Mouse (Mus musculus) lung, embryonic 15.5 days (tissue): ENCODE results near the gene Uap1. TPM values are rescaled to one million over a fixed set of nuclear protein-coding genes. Genes with fewer than 3 reads are reported as not detected.

Experiments
- ATAC-seq: fragments of 200-750 bp; cut with Nextera tagmentation; 2 replicates; pipeline ENCODE4 v1.8.0; 2017; ENCODE audit warnings: moderate number of reproducible peaks, borderline replicate concordance; ENCODE audit not compliant: low FRiP score, low TSS enrichment; ENCODE audit errors: extremely low read depth
- H3K27ac ChIP-seq: fragments of 300-500 bp; sonication (generic); 2 replicates; pipeline ENCODE4 v1.5.1; 2015; ENCODE audit warnings: moderate library complexity, mild to moderate bottlenecking, inconsistent platforms
- H3K27me3 ChIP-seq: fragments of 300-500 bp; sonication (generic); 2 replicates; pipeline ENCODE4 v1.6.1; 2015; ENCODE audit warnings: inconsistent platforms
- H3K36me3 ChIP-seq: fragments of 300-500 bp; sonication (generic); 2 replicates; pipeline ENCODE4 v1.6.1; 2015; ENCODE audit warnings: inconsistent platforms
- H3K4me1 ChIP-seq: fragments of 300-500 bp; sonication (generic); 2 replicates; pipeline ENCODE4 v1.6.1; 2015; ENCODE audit warnings: inconsistent platforms
- H3K4me2 ChIP-seq: fragments of 300-500 bp; sonication (generic); 2 replicates; pipeline ENCODE4 v1.6.1; 2015; ENCODE audit warnings: inconsistent platforms, mild to moderate bottlenecking, moderate library complexity
- H3K4me3 ChIP-seq: fragments of 300-500 bp; sonication (generic); 2 replicates; pipeline ENCODE4 v1.5.1; 2015; ENCODE audit warnings: mild to moderate bottlenecking, inconsistent platforms
- H3K9ac ChIP-seq: fragments of 300-500 bp; sonication (generic); 2 replicates; pipeline ENCODE4 v1.6.1; 2015; ENCODE audit warnings: inconsistent platforms
- H3K9me3 ChIP-seq: fragments of 300-500 bp; sonication (generic); 2 replicates; pipeline ENCODE4 v1.6.1; 2016; ENCODE audit warnings: inconsistent platforms
- WGBS: fragments of 180-500 bp; shearing (Covaris S2); methylation state at CpG from one replicate; pipeline ENCODE4 v1.1.7; 2015; 5-methylcytosine and 5-hydroxymethylcytosine counted together
- polyA plus RNA-seq: library from polyadenylated mRNA; unstranded; fragments of >200 nt; fragmentation: Nextera tagmentation; extraction: Ambion mirVana; gene quantifications from 2 replicates; pipeline ENCODE4 v1.2.1, GENCODE M21; 2015

Gene Uap1
- polyA plus RNA-seq, 1 experiment from 2014 or later = 53.4 TPM

- no peak for ATAC-seq
- H3K27me3 ChIP-seq = no peaks in the 10 kb centered on the region
- 84% methylated on average over 1 of the region's 1 CpGs for WGBS
- no peak overlapping the region for H3K27ac ChIP-seq
- no peak overlapping the region for H3K9ac ChIP-seq
- H3K4me3 ChIP-seq = no peak overlapping the region
- no peaks in the 10 kb centered on the region for H3K9me3 ChIP-seq
- no peaks in the 10 kb centered on the region for H3K4me1 ChIP-seq
- H3K36me3 ChIP-seq = peaks cover 43% of the 10 kb centered on the region
- no peak overlapping the region for H3K4me2 ChIP-seq
Observed at GRCm38 (mm10) chr1:170191925-170192324, 17.2 kb upstream of the Uap1 start.

GRCm38 (mm10) chr1:170190225-170190624 lies 15.5 kb upstream of the Uap1 start:
- Histone ChIP-seq H3K4me3 (no peak overlapping the region), H3K9me3 (no peaks in the 10 kb centered on the region), H3K4me2 (no peak overlapping the region), H3K9ac (no peak overlapping the region), H3K36me3 (peaks cover 27% of the 10 kb centered on the region), H3K27me3 (no peaks in the 10 kb centered on the region), H3K4me1 (no peaks in the 10 kb centered on the region), H3K27ac (no peak overlapping the region)
- no peak for ATAC-seq
- WGBS = 75% methylated on average over 4 of the region's 4 CpGs

GRCm38 (mm10) chr1:170188601-170189000 lies 13.8 kb upstream of the Uap1 start:
- H3K4me1 ChIP-seq = no peaks in the 10 kb centered on the region
- peaks cover 11% of the 10 kb centered on the region for H3K36me3 ChIP-seq
- no peak overlapping the region for H3K27ac ChIP-seq
- no peak overlapping the region for H3K9ac ChIP-seq
- no peaks in the 10 kb centered on the region for H3K9me3 ChIP-seq
- no peaks in the 10 kb centered on the region for H3K27me3 ChIP-seq
- H3K4me3 ChIP-seq = no peak overlapping the region
- 65% methylated on average over 11 of the region's 11 CpGs for WGBS
- no peak for ATAC-seq
- H3K4me2 ChIP-seq = no peak overlapping the region

GRCm38 (mm10) chr1:170186531-170186930 lies 11.8 kb upstream of the Uap1 start:
- 71% methylated on average over 5 of the region's 5 CpGs for WGBS
- H3K36me3 ChIP-seq = no peaks in the 10 kb centered on the region
- H3K27ac ChIP-seq = no peak overlapping the region
- no peaks in the 10 kb centered on the region for H3K9me3 ChIP-seq
- no peak overlapping the region for H3K4me2 ChIP-seq
- H3K9ac ChIP-seq = no peak overlapping the region
- no peaks in the 10 kb centered on the region for H3K4me1 ChIP-seq
- no peaks in the 10 kb centered on the region for H3K27me3 ChIP-seq
- H3K4me3 ChIP-seq = no peak overlapping the region
- ATAC-seq = no peak

- Histone ChIP-seq H3K36me3 (no peaks in the 10 kb centered on the region), H3K4me2 (no peak overlapping the region), H3K9ac (no peak overlapping the region), H3K27ac (no peak overlapping the region), H3K27me3 (no peaks in the 10 kb centered on the region), H3K4me3 (no peak overlapping the region), H3K9me3 (no peaks in the 10 kb centered on the region), H3K4me1 (no peaks in the 10 kb centered on the region)
- 88% methylated on average over 3 of the region's 3 CpGs for WGBS
- ATAC-seq = no peak
Observed at GRCm38 (mm10) chr1:170185137-170185536, 10.4 kb upstream of the Uap1 start.

- no peaks in the 10 kb centered on the region for H3K9me3 ChIP-seq
- H3K27me3 ChIP-seq = no peaks in the 10 kb centered on the region
- no peak overlapping the region for H3K4me3 ChIP-seq
- H3K27ac ChIP-seq = no peak overlapping the region
- no peak overlapping the region for H3K4me2 ChIP-seq
- no peak for ATAC-seq
- H3K9ac ChIP-seq = no peak overlapping the region
- no peaks in the 10 kb centered on the region for H3K4me1 ChIP-seq
- H3K36me3 ChIP-seq = no peaks in the 10 kb centered on the region
Observed at GRCm38 (mm10) chr1:170182706-170183105, 7.9 kb upstream of the Uap1 start.

GRCm38 (mm10) chr1:170176661-170177239 lies 2.0 kb upstream of the Uap1 start:
- WGBS = 75% methylated on average over 8 of the region's 8 CpGs

GRCm38 (mm10) chr1:170175848-170176247 lies 1.1 kb upstream of the Uap1 start:
- no peak overlapping the region for H3K9ac ChIP-seq
- H3K4me1 ChIP-seq = peaks cover 10% of the 10 kb centered on the region
- ATAC-seq = no peak
- H3K4me2 ChIP-seq = peak overlapping the region; percentile 58; the same call in 1 of the 2 replicates
- H3K27me3 ChIP-seq = no peaks in the 10 kb centered on the region
- 46% methylated on average over 6 of the region's 6 CpGs for WGBS
- no peaks in the 10 kb centered on the region for H3K9me3 ChIP-seq
- H3K36me3 ChIP-seq = no peaks in the 10 kb centered on the region
- H3K4me3 ChIP-seq = no peak overlapping the region
- H3K27ac ChIP-seq = no peak overlapping the region

More at GRCm38 (mm10) chr1:170176661-170177239, 2.0 kb upstream of the Uap1 start:
- Histone ChIP-seq H3K9me3 (no peaks in the 10 kb centered on the region), H3K9ac (no peak overlapping the region), H3K27ac (no peak overlapping the region), H3K27me3 (no peaks in the 10 kb centered on the region), H3K4me3 (no peak overlapping the region), H3K4me2 (no peak overlapping the region), H3K36me3 (no peaks in the 10 kb centered on the region), H3K4me1 (peaks cover 10% of the 10 kb centered on the region)
- ATAC-seq = no peak

GRCm38 (mm10) chr1:170173991-170174813 lies 555 bp downstream of the Uap1 start:
- no peak; the same call in 1 of the 2 replicates for ATAC-seq
- Histone ChIP-seq H3K27ac (peak overlapping the region; percentile 80), H3K9me3 (no peaks in the 10 kb centered on the region), H3K27me3 (no peaks in the 10 kb centered on the region), H3K36me3 (no peaks in the 10 kb centered on the region), H3K4me3 (peak overlapping the region; percentile 90), H3K4me2 (peak overlapping the region; percentile 72), H3K4me1 (peaks cover 10% of the 10 kb centered on the region), H3K9ac (peak overlapping the region; percentile 81)
- under 1% methylated on average over 50 of the region's 50 CpGs for WGBS

GRCm38 (mm10) chr1:170167781-170168180 lies 7.0 kb downstream of the Uap1 start:
- WGBS = 79% methylated on average over 6 of the region's 6 CpGs
- Histone ChIP-seq H3K27ac (no peak overlapping the region), H3K27me3 (no peaks in the 10 kb centered on the region), H3K9ac (no peak overlapping the region), H3K4me2 (no peak overlapping the region), H3K9me3 (no peaks in the 10 kb centered on the region), H3K4me1 (no peaks in the 10 kb centered on the region), H3K4me3 (no peak overlapping the region), H3K36me3 (peaks cover 11% of the 10 kb centered on the region)
- no peak for ATAC-seq

- H3K27me3 ChIP-seq = no peaks in the 10 kb centered on the region
- no peak overlapping the region for H3K4me2 ChIP-seq
- ATAC-seq = no peak
- no peaks in the 10 kb centered on the region for H3K4me1 ChIP-seq
- no peak overlapping the region for H3K27ac ChIP-seq
- 81% methylated on average over 3 of the region's 3 CpGs for WGBS
- no peak overlapping the region for H3K9ac ChIP-seq
- H3K4me3 ChIP-seq = no peak overlapping the region
- H3K36me3 ChIP-seq = peaks cover 14% of the 10 kb centered on the region
- H3K9me3 ChIP-seq = no peaks in the 10 kb centered on the region
Observed at GRCm38 (mm10) chr1:170164913-170165312, 9.8 kb downstream of the Uap1 start.

- WGBS = 69% methylated on average over 2 of the region's 2 CpGs
- Histone ChIP-seq H3K27me3 (no peaks in the 10 kb centered on the region), H3K36me3 (peaks cover 15% of the 10 kb centered on the region), H3K9ac (no peak overlapping the region), H3K9me3 (no peaks in the 10 kb centered on the region), H3K27ac (no peak overlapping the region), H3K4me3 (no peak overlapping the region), H3K4me2 (no peak overlapping the region), H3K4me1 (no peaks in the 10 kb centered on the region)
- no peak for ATAC-seq
Observed at GRCm38 (mm10) chr1:170164053-170164614, 10.6 kb downstream of the Uap1 start.
